Mouse (Mus musculus): ENCODE results near the gene Cend1.

Cend1 gene

DNA sequence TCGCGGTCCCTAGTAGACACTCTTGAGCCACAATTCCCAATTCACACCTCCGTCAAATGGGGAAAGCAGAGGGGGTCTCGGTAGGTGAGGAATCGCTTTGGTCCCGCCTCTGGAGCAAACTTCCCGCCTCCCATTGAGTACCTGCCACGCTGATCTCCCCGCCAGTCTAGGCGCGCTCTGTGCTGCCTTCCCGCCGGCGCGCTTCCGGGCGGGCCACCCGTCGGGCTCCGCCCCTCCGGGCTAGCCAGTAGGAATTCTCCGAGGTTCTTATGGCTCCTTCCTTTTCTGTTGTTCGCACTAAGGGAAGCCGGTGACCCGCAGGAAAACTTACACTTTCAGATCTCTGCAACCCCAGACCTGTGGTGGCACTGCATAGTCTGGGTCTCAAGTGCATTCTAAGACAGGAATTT lies 14.5 kb upstream of the Cend1 start, which contains the start of gene Pidd1:
Pidd1 (minus strand) TSS at position 198 of the 410 bp plus-strand sequence.
- peak; percentile 90 for DNase-seq (ENCODE audit: low read depth, low spot score)

GRCm38 (mm10) chr7:141443081-141443821 lies 14.0 kb upstream of the Cend1 start:
- DNase-seq (ENCODE audit: low read depth, low spot score) = peak; percentile 81

DNA sequence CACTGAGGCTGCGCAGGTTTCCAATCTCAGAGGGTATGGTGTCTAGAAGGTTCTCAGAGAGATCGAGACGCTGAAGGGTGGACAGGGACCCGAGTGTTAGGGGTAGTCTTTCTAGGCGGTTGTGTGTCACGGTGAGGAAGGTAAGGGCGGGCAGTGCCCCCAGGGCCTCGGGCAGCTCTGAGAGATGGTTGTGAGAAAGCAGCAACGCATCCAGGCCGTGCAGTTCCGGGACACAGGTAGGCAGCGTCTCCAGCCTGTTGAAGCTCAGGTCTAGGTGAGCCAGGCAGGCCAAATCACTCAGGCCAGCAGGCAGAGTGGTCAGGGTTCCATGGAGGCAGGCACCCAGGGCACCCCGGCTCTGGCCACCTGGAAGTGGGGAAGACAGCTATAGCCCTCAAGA lies 12.9 kb upstream of the Cend1 start:
- no peak for DNase-seq (ENCODE audit: low read depth, low spot score)

DNA sequence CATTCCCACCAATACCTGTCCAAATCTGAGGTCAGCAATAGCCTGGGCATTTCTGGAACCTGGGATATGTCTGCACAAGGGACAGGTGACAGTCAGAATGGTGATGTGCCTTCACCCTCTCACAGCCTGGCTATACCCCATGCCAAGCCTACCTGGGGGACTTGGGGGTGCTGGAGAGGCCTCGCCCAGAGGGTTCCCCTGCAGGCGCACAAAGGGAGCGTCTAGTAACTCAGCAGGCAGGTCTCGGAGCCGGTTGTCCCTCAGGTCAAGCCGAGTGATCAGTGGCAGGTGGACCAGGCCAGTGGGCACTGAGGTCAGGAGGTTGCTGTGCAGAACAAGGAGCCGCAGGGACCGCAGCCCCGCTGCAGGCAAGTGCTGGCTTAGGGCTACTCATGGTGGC lies 12.2 kb upstream of the Cend1 start:
- no peak for DNase-seq (ENCODE audit: low read depth, low spot score)

GRCm38 (mm10) chr7:141440613-141441012 lies 11.3 kb upstream of the Cend1 start:
- peak; percentile 90 for DNase-seq (ENCODE audit: low read depth, low spot score)

DNA sequence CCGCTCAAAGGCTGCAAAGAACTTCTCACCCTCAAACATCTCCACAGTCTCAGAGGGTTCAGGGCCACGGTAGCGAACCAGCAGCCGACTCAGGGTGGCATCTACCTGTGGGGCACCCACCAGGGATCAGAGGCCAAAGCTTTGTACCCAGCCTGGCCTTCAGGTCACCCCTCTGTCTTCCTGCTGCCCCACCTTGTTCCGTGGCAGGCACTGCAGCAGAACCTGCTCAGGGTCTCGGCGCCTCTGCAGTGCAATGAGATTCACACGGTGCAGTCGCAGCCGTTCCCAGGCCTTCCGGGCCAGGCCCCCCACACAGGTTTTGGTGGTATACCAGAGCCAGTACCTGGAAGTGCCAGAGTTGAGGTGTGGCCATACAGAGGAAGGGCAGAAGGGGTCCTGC lies 10.5 kb upstream of the Cend1 start:
- no peak for DNase-seq (ENCODE audit: low read depth, low spot score)

GRCm38 (mm10) chr7:141439140-141439679 lies 9.9 kb upstream of the Cend1 start:
- DNase-seq (ENCODE audit: low read depth, low spot score) = no peak

GRCm38 (mm10) chr7:141438201-141438968 lies 9.1 kb upstream of the Cend1 start:
- no peak for DNase-seq (ENCODE audit: low read depth, low spot score)

- peak; percentile 86 for DNase-seq (ENCODE audit: low read depth, low spot score)
These were observed 8.2 kb upstream of the Cend1 start, which contains the start of gene Slc25a22 for GRCm38 (mm10) chr7:141437178-141438120. Slc25a22 (minus strand) TSS chr7:141437892.

DNA sequence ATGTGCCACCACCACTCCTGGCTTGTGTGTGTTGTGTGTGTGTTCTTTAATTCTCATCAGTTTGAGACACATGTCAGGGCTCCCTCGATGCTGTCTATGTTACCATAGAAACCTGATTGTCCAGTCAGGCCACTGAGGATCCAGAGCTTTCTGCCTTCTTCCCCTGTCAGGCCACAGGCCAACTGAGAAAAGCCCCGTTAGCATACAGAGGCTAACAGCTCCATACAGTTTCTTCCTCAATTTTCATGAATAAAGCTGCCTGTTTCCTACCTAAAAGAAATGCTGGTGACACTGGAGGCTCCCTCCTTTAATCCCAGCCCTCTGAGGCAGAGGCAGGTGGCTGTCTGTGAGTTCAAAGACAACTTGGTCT lies 7.2 kb upstream of the Cend1 start:
- DNase-seq (ENCODE audit: low read depth, low spot score) = no peak

- DNase-seq (ENCODE audit: low read depth, low spot score) = no peak
These were observed 6.7 kb upstream of the Cend1 start for GRCm38 (mm10) chr7:141435856-141436522.

DNA sequence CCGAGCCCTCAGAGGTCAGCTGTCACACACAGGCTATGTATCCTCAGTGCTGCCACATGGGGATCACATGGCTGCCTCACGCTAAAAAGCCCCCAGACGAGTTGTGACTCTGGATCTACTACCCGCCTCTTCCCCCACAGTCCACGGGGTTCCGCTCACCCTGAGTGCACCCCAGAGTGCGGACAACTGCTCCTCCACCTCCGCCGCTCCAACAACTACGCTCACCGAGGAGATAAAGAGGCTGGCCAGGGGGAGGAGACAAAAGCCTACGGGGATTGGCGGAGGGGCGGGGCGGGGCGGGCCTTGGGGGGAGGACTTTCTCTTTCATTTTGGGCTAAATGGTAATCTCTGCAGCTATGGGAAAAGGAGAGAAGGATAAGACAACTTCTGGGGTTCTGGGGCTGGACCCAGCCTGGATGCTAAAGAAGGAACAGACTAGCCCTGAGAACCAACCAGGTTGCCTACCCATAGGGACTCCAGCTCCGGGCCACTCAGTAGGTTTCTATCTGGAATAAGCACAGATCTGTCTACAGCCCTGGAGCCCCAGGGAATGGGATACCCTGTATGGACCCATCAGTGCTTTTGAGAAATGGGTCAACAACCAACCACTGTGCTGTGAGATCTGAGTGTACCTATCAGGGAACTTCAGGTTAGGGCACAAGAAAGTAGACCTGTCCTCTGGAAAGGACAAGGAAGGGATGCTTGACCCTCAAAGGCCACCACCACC lies 6.0 kb upstream of the Cend1 start:
- DNase-seq (ENCODE audit: low read depth, low spot score) = peak; percentile 58

DNA sequence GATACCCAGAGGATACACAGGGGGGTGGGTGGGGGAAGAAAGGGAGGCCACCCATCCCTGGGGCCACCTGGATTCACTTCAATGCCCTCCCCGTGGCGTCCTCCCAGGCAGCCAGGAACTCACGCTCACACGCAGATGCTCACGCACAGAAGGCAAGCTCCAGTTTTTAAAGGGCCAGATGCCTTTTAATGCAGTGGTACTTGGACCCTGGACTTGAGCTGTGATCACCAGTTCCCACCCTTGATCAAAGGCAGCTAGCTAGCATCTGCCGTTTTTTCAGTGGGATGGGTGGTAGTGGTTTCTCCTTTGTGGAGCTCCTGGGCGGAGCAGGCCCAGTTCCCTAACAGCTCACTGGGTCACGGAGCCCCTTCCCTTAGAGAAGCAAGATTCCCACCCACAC lies 5.2 kb upstream of the Cend1 start:
- peak; percentile 55 for DNase-seq (ENCODE audit: low read depth, low spot score)

DNA sequence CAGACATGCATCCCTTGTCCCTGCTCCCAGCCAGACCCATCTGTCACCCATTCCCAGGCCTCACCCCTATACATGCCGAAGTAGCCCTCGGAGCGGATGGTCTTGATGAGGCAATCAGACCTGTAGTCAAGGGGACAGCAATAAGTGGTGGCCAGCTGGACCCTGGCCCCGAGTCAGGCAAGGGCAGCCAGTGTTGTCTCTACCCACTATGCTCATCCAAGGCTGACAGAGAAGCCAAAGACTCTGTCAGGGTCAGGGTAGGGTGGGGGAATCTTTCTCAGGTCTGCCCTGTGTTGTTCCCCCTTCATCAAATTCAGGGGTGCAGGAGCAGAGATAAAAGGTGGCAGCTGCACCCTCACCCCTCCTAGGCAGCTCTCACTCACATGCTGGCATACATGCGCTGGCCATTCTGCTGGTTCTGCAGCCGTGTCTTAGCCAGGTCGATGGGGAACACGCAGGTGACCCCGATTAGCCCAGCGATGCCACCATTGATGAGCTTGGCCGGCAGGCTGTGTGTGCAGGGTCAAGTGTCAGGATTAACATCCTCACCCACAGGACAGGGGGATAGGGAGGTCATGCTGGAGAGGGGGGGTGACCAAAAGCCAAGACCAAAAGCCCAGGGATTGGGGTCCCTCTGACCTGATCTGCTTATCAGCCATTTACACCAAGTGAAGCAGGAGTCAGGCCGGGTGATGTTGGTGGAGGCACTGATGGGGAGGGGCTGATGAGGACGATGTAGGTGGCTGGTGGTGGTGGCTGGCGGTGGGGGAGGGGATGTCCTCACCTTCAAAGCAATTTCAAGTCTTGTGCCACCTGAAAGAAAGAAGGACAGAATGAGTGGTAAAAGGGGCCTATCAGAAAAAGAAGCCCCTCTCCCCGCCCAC lies 4.5 kb upstream of the Cend1 start:
- DNase-seq (ENCODE audit: low read depth, low spot score) = no peak

DNA sequence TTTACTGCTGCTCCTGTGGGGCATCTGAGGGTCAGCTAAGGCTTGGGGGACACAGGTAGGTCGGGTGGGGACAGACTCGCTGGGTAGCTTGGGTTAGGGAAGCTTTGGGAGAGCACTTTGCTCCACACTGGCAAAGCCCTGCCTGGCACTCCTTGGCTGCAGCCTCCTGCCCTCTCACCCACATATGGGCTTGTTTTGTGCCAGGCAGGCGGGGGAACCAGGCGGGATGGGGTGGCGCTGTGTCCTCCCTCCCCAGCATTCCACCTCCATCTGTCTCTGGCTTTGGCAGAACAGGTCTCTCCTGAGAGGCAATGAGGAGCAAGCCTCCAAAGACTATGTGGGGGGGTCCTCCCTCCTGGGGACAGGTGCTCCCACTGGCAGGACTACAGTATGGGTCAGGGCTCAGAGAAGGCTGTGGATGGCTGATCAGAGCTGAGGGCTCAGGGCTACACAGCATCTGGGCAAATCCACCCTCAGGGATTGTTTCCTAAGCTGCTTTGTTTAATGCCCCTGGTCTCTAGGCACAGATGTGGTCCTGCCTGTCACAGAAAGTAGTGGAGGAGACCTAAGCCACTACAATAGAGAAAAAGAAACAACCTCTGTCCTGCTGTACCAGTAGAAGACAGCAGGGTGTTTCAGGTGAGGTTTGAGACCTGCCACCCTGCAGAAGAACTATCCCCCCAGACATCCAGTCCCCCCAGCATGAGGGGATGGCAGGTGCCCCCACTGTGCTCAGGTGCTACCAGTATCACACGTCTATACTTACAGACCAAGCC lies 3.6 kb upstream of the Cend1 start:
- no peak for DNase-seq (ENCODE audit: low read depth, low spot score)

DNA sequence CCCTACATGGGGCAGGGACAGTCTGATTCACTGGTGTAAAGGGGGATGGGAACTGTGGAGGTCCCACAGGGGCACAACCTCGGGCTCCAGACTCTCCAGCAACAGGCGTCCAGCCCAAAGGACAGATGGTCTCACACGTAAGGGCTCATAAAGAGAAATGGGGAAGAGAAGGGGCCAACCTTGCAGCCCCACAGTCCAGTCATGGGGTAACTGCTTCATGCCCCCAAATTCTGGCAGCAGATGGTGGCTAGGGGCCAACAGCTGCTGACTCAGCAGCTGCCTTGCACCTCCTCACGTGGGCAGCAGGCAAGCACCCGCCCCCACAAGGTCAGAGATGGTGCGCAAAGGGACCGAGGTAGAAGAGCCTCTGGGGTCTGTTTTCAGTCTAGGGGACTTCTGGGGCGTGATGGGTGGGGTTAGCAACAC lies 2.9 kb upstream of the Cend1 start:
- no peak for DNase-seq (ENCODE audit: low read depth, low spot score)

- DNase-seq (ENCODE audit: low read depth, low spot score) = no peak
These were observed 2.3 kb upstream of the Cend1 start for GRCm38 (mm10) chr7:141431434-141432185.
